Comparison of ENCODE assay signal across 9 mouse cellular contexts in the genomic region with DNA sequence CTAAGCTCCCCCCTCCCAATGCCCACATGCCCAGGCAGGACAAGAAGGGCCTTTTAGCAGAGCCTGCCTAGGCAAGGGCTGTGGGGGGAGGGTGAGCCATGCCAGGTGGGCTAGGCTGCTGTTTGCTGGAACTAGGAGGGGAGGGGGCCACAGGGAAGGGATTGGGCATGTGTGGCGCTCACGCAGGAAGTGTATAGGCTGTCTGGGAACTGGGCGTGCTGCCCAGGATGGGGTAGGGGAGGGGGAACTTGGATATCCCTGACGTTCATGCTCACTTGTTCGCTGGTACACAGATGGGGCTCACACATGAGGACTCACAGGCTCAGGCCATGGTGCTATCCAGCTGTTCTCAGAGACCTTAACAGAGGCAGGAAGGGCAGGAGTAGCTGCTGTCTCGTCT. TPM values are rescaled to one million over a fixed set of nuclear protein-coding genes. Genes with fewer than 3 reads are reported as not detected.
DNase-seq lines count a peak whose midpoint lies in the region; ATAC-seq and TF ChIP-seq lines count a peak whose summit lies in the region.
"Had no signal": no experiment of that assay in that cellular context is flagged by ENCODE, and none has a peak within 500 bp of the region (broad histone marks: within the 10 kb centered on the region; RNA-seq: fewer than 3 reads in every experiment).

No protein-coding gene starts in this region.

- H3K27ac ChIP-seq in hindbrain, embryonic 10.5 days = 0 out of 2 replicates have a peak overlapping the region, but pooled peaks have one; percentile 18
- no peak overlapping the region for H3K27ac ChIP-seq in hindbrain, embryonic 11.5 days (ENCODE audit: low read depth, low read length)
- H3K27ac ChIP-seq in embryonic facial prominence, embryonic 15.5 days (replicated peaks) = peak overlapping the region; percentile 73
- H3K27ac ChIP-seq in intestine, embryonic 15.5 days = peak overlapping the region; percentile 81
- peak overlapping the region; percentile 55 for H3K27ac ChIP-seq in lung, embryonic 15.5 days
- peak overlapping the region; percentile 36 for H3K27ac ChIP-seq in small intestine, adult 2 months (ENCODE audit: insufficient read depth, low read depth, low read length)

- no peak for DNase-seq in hindbrain, embryonic 10.5 days (ENCODE audit: low spot score)
- DNase-seq in hindbrain, embryonic 11.5 days (ENCODE audit: low spot score) = no peak
- no peak for DNase-seq in thymus, postnatal 4 days

- no peak overlapping the region for H3K4me3 ChIP-seq in hindbrain, embryonic 10.5 days
- no peak overlapping the region for H3K4me3 ChIP-seq in hindbrain, embryonic 11.5 days (ENCODE audit: low read depth, low read length)
- H3K4me3 ChIP-seq in embryonic facial prominence, embryonic 15.5 days (replicated peaks) = peak overlapping the region; percentile 53
- 0 out of 2 replicates have a peak overlapping the region, but pooled peaks have one; percentile 10 for H3K4me3 ChIP-seq in intestine, embryonic 15.5 days (replicated peaks)
- no peak overlapping the region for H3K4me3 ChIP-seq in lung, embryonic 15.5 days
- H3K4me3 ChIP-seq in small intestine, adult 2 months (ENCODE audit: low read depth, low read length) = no peak overlapping the region

- WGBS in hindbrain, embryonic 10.5 days = 55% methylated on average over 6 of the region's 6 CpGs
- WGBS in hindbrain, embryonic 11.5 days = 54% methylated on average over 6 of the region's 6 CpGs
- whole genome bisulfite sequencing in embryonic facial prominence, embryonic 15.5 days = 10% methylated on average over 6 of the region's 6 CpGs
- 37% methylated on average over 6 of the region's 6 CpGs for WGBS in intestine, embryonic 15.5 days
- 9% methylated on average over 6 of the region's 6 CpGs for WGBS in lung, embryonic 15.5 days
- WGBS in small intestine, adult 2 months = 49% methylated on average over 6 of the region's 6 CpGs

- no peak for ATAC-seq in hindbrain, embryonic 11.5 days (ENCODE audit: low FRiP score)
- peak; percentile 83 for ATAC-seq in embryonic facial prominence, embryonic 15.5 days (ENCODE audit: insufficient number of reproducible peaks, low FRiP score, low TSS enrichment, low read depth)
- ATAC-seq in intestine, embryonic 15.5 days = peak; percentile 75
- peak; percentile 71 for ATAC-seq in lung, embryonic 15.5 days (ENCODE audit: borderline replicate concordance, extremely low read depth, low FRiP score, low TSS enrichment)
- no peak for ATAC-seq in megakaryocyte progenitor cell, adult 5-6 weeks (replicated peaks; ENCODE audit: poor library complexity)

- peaks cover 50% of the 10 kb centered on the region for H3K27me3 ChIP-seq in hindbrain, embryonic 10.5 days (ENCODE audit: insufficient read depth, poor library complexity, severe bottlenecking)
- peaks cover 12% of the 10 kb centered on the region; the same call in 1 of the 2 replicates for H3K27me3 ChIP-seq in hindbrain, embryonic 11.5 days (ENCODE audit: control insufficient read depth, insufficient read depth, low read length)
- H3K27me3 ChIP-seq in embryonic facial prominence, embryonic 15.5 days = no peaks in the 10 kb centered on the region
- H3K27me3 ChIP-seq in intestine, embryonic 15.5 days (replicated peaks) = no peaks in the 10 kb centered on the region
- 0 out of 2 replicates have a peak, but pooled peaks cover 4% of the 10 kb centered on the region for H3K27me3 ChIP-seq in lung, embryonic 15.5 days
- H3K27me3 ChIP-seq in small intestine, adult 2 months (ENCODE audit: control insufficient read depth, insufficient read depth, low read length) = no peaks in the 10 kb centered on the region

- no peak for TF ChIP-seq CTCF in small intestine, adult 2 months (IDR thresholded peaks at IDR 0.05; ENCODE audit: extremely low read depth, insufficient read length, insufficient replicate concordance, low read depth, low read length)

- H3K4me2 ChIP-seq in hindbrain, embryonic 11.5 days (replicated peaks; ENCODE audit: low read depth, low read length) = no peak overlapping the region
- H3K4me2 ChIP-seq in embryonic facial prominence, embryonic 15.5 days (replicated peaks) = peak overlapping the region; percentile 59
- H3K4me2 ChIP-seq in intestine, embryonic 15.5 days (replicated peaks) = peak overlapping the region; percentile 75
- H3K4me2 ChIP-seq in lung, embryonic 15.5 days = peak overlapping the region; percentile 67

- no peak overlapping the region for H3K9ac ChIP-seq in hindbrain, embryonic 11.5 days (ENCODE audit: low read depth, low read length)
- H3K9ac ChIP-seq in embryonic facial prominence, embryonic 15.5 days = no peak overlapping the region
- 0 out of 2 replicates have a peak overlapping the region, but pooled peaks have one; percentile 9 for H3K9ac ChIP-seq in intestine, embryonic 15.5 days
- peak overlapping the region; percentile 9; the same call in 1 of the 2 replicates for H3K9ac ChIP-seq in lung, embryonic 15.5 days

- H3K36me3 ChIP-seq in hindbrain, embryonic 10.5 days = no peaks in the 10 kb centered on the region
- no peaks in the 10 kb centered on the region for H3K36me3 ChIP-seq in hindbrain, embryonic 11.5 days (ENCODE audit: control insufficient read depth, insufficient read depth, low read length)
- no peaks in the 10 kb centered on the region for H3K36me3 ChIP-seq in embryonic facial prominence, embryonic 15.5 days
- no peaks in the 10 kb centered on the region for H3K36me3 ChIP-seq in intestine, embryonic 15.5 days
- H3K36me3 ChIP-seq in lung, embryonic 15.5 days = no peaks in the 10 kb centered on the region
- H3K36me3 ChIP-seq in small intestine, adult 2 months (ENCODE audit: control insufficient read depth, insufficient read depth, low read length) = no peaks in the 10 kb centered on the region

- TF ChIP-seq POLR2A in small intestine, adult 2 months (IDR thresholded peaks at IDR 0.05; ENCODE audit: low read depth, low read length) = no peak

- peaks cover 44% of the 10 kb centered on the region for H3K4me1 ChIP-seq in hindbrain, embryonic 10.5 days (replicated peaks)
- H3K4me1 ChIP-seq in hindbrain, embryonic 11.5 days (replicated peaks; ENCODE audit: control insufficient read depth, insufficient read depth, low read length) = peaks cover 2% of the 10 kb centered on the region; the same call in 1 of the 2 replicates
- H3K4me1 ChIP-seq in embryonic facial prominence, embryonic 15.5 days = peaks cover 96% of the 10 kb centered on the region
- peaks cover 73% of the 10 kb centered on the region for H3K4me1 ChIP-seq in intestine, embryonic 15.5 days (replicated peaks)
- H3K4me1 ChIP-seq in lung, embryonic 15.5 days = peaks cover 78% of the 10 kb centered on the region
- H3K4me1 ChIP-seq in small intestine, adult 2 months (ENCODE audit: control insufficient read depth, insufficient read depth, insufficient read length, low read length) = peaks cover 8% of the 10 kb centered on the region

- no peaks in the 10 kb centered on the region for H3K9me3 ChIP-seq in hindbrain, embryonic 10.5 days
- no peaks in the 10 kb centered on the region for H3K9me3 ChIP-seq in hindbrain, embryonic 11.5 days (ENCODE audit: control insufficient read depth, low read length)
- no peaks in the 10 kb centered on the region for H3K9me3 ChIP-seq in embryonic facial prominence, embryonic 15.5 days (replicated peaks)
- H3K9me3 ChIP-seq in intestine, embryonic 15.5 days = no peaks in the 10 kb centered on the region
- no peaks in the 10 kb centered on the region for H3K9me3 ChIP-seq in lung, embryonic 15.5 days

RNA-seq across cellular contexts. Expression of gene Cspg4, which starts 3.5 kb away (rescaled TPM):
- 1.9 and 2.0 TPM in 2 replicates for polyA plus RNA-seq in hindbrain, embryonic 10.5 days (2016; fragmentation: Nextera tagmentation; extraction: Ambion mirVana)
- 2.6 and 2.7 TPM in 2 replicates for polyA plus RNA-seq in hindbrain, embryonic 11.5 days (2014; fragmentation: Nextera tagmentation; extraction: Ambion mirVana)
- polyA plus RNA-seq in embryonic facial prominence, embryonic 15.5 days (2015; fragmentation: Nextera tagmentation; extraction: Ambion mirVana) = 31.2 and 34.1 TPM in 2 replicates
- 19.0 and 20.1 TPM in 2 replicates for polyA plus RNA-seq in intestine, embryonic 15.5 days (2015; fragmentation: Nextera tagmentation; extraction: Ambion mirVana)
- 17.8 and 21.1 TPM in 2 replicates for polyA plus RNA-seq in lung, embryonic 15.5 days (2015; fragmentation: Nextera tagmentation; extraction: Ambion mirVana)
- 8.3 and 11.4 TPM in 2 replicates for polyA plus RNA-seq in small intestine, adult 2 months (2012; rRNA removed)
- total RNA-seq in megakaryocyte progenitor cell, adult 5-6 weeks (2015) = not detected in 2 replicates
- not detected in 2 replicates for total RNA-seq in megakaryocyte progenitor cell, adult 5-6 weeks (2017)

RNA-seq across cellular contexts. Expression of gene Odf3l1, which starts 3.8 kb away (rescaled TPM):
- polyA plus RNA-seq in hindbrain, embryonic 10.5 days (2016; fragmentation: Nextera tagmentation; extraction: Ambion mirVana) = 0.14 TPM in 1 of 2 replicates, not detected in the other
- 0.36 and 0.37 TPM in 2 replicates for polyA plus RNA-seq in hindbrain, embryonic 11.5 days (2014; fragmentation: Nextera tagmentation; extraction: Ambion mirVana)
- polyA plus RNA-seq in embryonic facial prominence, embryonic 15.5 days (2015; fragmentation: Nextera tagmentation; extraction: Ambion mirVana) = 0.88 and 1.1 TPM in 2 replicates
- polyA plus RNA-seq in intestine, embryonic 15.5 days (2015; fragmentation: Nextera tagmentation; extraction: Ambion mirVana) = 1.2 and 1.3 TPM in 2 replicates
- 0.60 and 0.72 TPM in 2 replicates for polyA plus RNA-seq in lung, embryonic 15.5 days (2015; fragmentation: Nextera tagmentation; extraction: Ambion mirVana)
- 1.0 and 2.3 TPM in 2 replicates for polyA plus RNA-seq in small intestine, adult 2 months (2012; rRNA removed)
- not detected in 2 replicates for total RNA-seq in megakaryocyte progenitor cell, adult 5-6 weeks (2015)
- not detected in 2 replicates for total RNA-seq in megakaryocyte progenitor cell, adult 5-6 weeks (2017)
- total RNA-seq: MEL had no signal

RNA-seq across cellular contexts. Expression of gene Snx33, which starts 59.9 kb away (rescaled TPM):
- 6.7 and 9.2 TPM in 2 replicates for polyA plus RNA-seq in hindbrain, embryonic 10.5 days (2016; fragmentation: Nextera tagmentation; extraction: Ambion mirVana)
- 3.3 and 3.8 TPM in 2 replicates for polyA plus RNA-seq in hindbrain, embryonic 11.5 days (2014; fragmentation: Nextera tagmentation; extraction: Ambion mirVana)
- 10.3 and 12.2 TPM in 2 replicates for polyA plus RNA-seq in embryonic facial prominence, embryonic 15.5 days (2015; fragmentation: Nextera tagmentation; extraction: Ambion mirVana)
- 6.2 and 6.3 TPM in 2 replicates for polyA plus RNA-seq in intestine, embryonic 15.5 days (2015; fragmentation: Nextera tagmentation; extraction: Ambion mirVana)
- polyA plus RNA-seq in lung, embryonic 15.5 days (2015; fragmentation: Nextera tagmentation; extraction: Ambion mirVana) = 10.8 and 11.4 TPM in 2 replicates
- 2.7 and 3.8 TPM in 2 replicates for polyA plus RNA-seq in small intestine, adult 2 months (2012; rRNA removed)
- total RNA-seq in megakaryocyte progenitor cell, adult 5-6 weeks (2015) = 3.3 TPM in 2 replicates
- total RNA-seq in megakaryocyte progenitor cell, adult 5-6 weeks (2017) = 2.8 TPM in 2 replicates

Comparison
In these comparisons a context has a peak if more than half of its experiments do, and no peak if none do; other contexts are left out.
1. H3K4me3 ChIP-seq: peak in embryonic facial prominence, embryonic 15.5 days (single experiment) and intestine, embryonic 15.5 days (single experiment); none in hindbrain, embryonic 10.5 days (single experiment), hindbrain, embryonic 11.5 days (single experiment), lung, embryonic 15.5 days (single experiment) and small intestine, adult 2 months (single experiment).
2. ATAC-seq: peak in embryonic facial prominence, embryonic 15.5 days (single experiment), intestine, embryonic 15.5 days (single experiment) and lung, embryonic 15.5 days (single experiment); none in hindbrain, embryonic 11.5 days (single experiment) and megakaryocyte progenitor cell, adult 5-6 weeks (single experiment).
3. H3K9ac ChIP-seq: peak in intestine, embryonic 15.5 days (single experiment) and lung, embryonic 15.5 days (single experiment); none in hindbrain, embryonic 11.5 days (single experiment) and embryonic facial prominence, embryonic 15.5 days (single experiment).